Mouse (Mus musculus) gastrocnemius, postnatal 4 days (tissue): ENCODE results near the gene Zfp651. TPM values are rescaled to one million over a fixed set of nuclear protein-coding genes. Genes with fewer than 3 reads are reported as not detected.
A peak's percentile ranks its signal among the peaks of the same experiment; 100 is the strongest.

ENCODE experiments used
- DNase-seq, 2 experiments: peaks; one replicate each; pipeline ENCODE4 v3.0.0; 2021 to 2022; ENCODE audit warnings: low spot score in 2 of 2, mixed read lengths in 2 of 2
- long read RNA-seq, 2 experiments: library from polyadenylated mRNA; stranded (forward); transcript quantifications; one replicate each; pipeline ENCODE4 v2.0.0; 2021
- total RNA-seq, 2 experiments: library from RNA; stranded (reverse); gene quantifications; 2 replicates each; pipeline ENCODE4 v1.2.3; 2021

Zfp651 gene
- 10 to 100 TPM; 88.6 to 91.6 TPM for total RNA-seq
- long read RNA-seq, experiment 1, full-length matches to known transcripts = 13 of 56 reads
- long read RNA-seq, experiment 1, partial matches to known transcripts = 24 of 56 reads
- long read RNA-seq, experiment 1, other reads (novel, unspliced or antisense) = 19 of 56 reads
- long read RNA-seq, experiment 2, full-length matches to known transcripts = 52 of 112 reads
- long read RNA-seq, experiment 2, partial matches to known transcripts = 28 of 112 reads
- long read RNA-seq, experiment 2, other reads (novel, unspliced or antisense) = 32 of 112 reads

GRCm38 (mm10) chr9:121759091-121760081 is at the start of gene Zfp651:
Gene Zfp651 (plus strand): TSS chr9:121759330.
- DNase-seq = peak; percentile 59 to 77

DNA sequence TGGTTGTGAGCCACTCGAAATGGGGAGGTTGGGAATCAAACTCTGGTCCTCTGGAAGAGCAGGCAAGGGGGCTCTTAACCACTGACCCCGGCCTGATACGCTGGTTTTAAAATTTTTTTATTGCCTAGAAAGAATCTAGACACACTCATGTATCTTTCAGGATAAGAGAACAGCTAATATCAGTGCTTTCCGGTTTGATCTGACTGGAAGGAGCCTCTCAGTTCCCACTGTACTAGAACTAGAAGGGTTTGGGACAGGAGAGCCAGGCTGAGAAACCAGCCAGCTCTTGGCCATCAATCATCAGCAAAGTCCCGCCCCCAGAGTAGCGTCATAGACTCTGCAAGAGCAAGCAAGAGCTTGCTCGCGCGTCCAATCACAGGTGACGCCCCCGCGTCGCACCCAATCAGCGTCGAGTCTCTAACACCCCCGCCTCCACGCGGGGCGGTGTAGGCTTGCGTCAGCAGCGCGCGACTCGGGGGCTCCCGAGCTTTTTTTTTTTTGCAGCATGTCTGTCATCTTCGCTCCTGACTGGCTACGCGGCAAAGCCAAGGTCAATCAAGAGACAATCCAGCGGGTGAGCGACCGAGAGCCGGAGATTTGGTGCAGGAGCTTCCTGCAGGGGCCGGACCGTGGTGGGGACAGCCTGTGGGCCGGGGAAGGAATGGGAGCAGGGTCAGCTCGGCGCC is 49.1 kb upstream of the Zfp651 start, which contains the start of gene Ss18l2:
Gene Ss18l2, plus strand, starts transcription at position 432 of the 686 bp plus-strand sequence.
- DNase-seq = peak; percentile 94 to 99

DNA sequence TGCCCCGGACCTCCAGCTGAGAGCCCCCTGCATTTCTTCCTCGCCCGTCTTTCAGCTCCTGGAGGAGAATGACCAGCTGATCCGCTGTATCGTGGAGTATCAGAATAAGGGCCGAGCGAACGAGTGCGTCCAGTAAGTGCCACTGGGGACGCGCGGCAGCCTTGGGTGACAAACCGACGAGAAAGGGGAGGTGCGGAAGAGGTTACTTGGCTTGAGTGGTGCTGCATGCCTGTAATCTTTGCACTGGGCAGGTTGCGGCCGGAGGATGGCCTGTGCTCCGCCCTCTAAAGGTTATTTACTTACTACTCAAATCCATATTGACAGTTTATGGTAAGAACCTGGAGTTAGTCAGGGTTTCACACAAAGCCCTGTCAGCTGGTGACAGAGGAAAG is 48.5 kb upstream of the Zfp651 start:
- no peak for DNase-seq

DNA sequence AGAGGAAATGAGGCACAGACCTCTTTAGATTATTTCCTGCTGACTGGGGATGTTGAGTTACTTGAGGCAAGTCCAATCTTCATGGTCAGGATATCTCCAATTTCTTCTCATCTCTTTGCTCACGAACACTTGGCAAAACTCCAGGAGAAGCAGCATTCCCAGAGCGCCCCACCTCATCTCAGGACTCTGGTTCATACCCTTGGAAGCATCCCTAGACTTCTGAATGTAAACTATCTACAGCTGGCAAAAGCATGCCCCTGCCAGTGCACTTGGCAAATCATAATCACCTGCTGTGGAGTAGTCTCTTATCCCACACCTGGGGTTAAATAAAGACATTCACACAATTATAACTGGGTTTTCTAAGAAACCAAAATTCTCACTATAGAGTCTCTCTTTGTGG is 42.1 kb upstream of the Zfp651 start:
- DNase-seq = no peak

GRCm38 (mm10) chr9:121718070-121718705 is 40.9 kb upstream of the Zfp651 start:
- DNase-seq = no peak

- DNase-seq = peak; percentile 96 to 97
Measured at GRCm38 (mm10) chr9:121718792-121719318, 40.3 kb upstream of the Zfp651 start, which contains the start of gene Nktr. Gene Nktr (plus strand): TSS chr9:121719169.

DNA sequence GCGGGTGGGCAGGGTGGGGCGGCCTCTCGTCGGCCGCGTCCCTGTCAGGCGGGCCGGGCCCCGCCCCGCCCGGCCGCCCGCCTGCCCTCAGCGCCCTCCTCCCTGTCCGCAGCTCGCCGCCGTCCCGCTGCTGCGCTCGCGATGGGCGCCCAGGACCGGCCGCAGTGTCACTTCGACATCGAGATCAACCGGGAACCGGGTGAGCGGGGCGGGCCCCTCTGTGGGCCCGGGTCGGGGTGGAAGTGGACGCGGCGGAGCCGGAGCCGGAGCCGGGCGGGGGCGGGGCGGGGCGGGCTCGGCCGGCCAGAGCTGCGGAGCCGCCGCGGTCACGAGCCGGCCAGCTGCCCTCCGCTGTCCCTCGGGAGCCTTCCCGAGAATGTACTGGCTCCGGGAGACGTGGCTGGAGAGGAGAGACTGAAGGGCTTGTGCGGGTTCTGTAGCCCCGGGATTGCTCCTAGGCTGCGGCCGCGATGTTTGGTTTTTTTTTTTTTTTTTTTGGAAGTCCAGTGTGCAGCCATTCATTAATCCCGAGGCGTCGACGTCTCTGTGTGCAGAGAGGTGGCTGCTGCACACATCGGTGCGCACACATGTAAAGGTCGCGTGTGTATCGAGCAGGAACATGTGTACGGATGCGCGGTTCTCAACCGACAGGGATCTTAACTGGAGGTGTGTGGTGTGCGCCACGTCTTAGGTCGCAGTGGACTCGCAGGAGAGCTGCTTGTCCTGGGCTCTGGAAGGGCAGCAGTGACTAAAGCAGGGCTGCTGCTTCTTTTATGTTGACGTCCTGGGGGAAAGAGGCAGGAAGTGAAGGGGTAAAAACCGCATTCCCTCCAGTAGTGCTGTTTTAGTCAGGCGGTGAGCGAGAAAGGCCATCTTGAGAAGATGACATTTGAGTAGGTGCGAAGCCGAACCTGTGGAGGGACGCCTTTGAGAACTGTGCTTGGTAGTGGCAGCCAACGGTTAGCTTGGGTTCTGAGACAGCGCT is 39.5 kb upstream of the Zfp651 start:
- DNase-seq = peak in 1 of 2 experiments; percentile 55

- DNase-seq = no peak
Measured at GRCm38 (mm10) chr9:121740490-121740889, 18.6 kb upstream of the Zfp651 start.

DNA sequence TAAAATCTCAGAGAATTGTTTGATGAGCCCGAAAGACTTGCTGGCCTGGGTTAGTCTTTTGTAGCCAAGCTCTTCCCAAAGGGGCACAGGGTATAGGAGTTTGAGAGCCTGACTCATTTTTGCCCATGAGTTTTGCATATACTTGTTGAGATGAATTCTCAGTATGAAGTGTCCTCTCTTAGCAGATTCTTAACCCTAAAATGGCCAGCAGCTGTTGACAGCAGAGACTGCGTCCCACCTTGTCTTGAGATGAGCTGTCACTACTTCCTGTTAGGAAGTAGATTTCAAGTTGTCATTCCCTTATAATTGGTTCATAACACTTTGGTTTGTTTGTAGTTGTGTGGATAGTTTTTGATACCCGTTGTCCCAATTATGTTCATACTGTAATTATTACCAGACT is 18.0 kb upstream of the Zfp651 start:
- DNase-seq = no peak

- no peak for DNase-seq
Measured at GRCm38 (mm10) chr9:121744051-121744450, 15.1 kb upstream of the Zfp651 start.

- DNase-seq = no peak
Measured at GRCm38 (mm10) chr9:121752774-121753173, 6.4 kb upstream of the Zfp651 start.

- DNase-seq = no peak
Measured at GRCm38 (mm10) chr9:121754624-121755023, 4.5 kb upstream of the Zfp651 start.

GRCm38 (mm10) chr9:121756785-121757184 is 2.3 kb upstream of the Zfp651 start:
- peak in 1 of 2 experiments; percentile 13 for DNase-seq

DNA sequence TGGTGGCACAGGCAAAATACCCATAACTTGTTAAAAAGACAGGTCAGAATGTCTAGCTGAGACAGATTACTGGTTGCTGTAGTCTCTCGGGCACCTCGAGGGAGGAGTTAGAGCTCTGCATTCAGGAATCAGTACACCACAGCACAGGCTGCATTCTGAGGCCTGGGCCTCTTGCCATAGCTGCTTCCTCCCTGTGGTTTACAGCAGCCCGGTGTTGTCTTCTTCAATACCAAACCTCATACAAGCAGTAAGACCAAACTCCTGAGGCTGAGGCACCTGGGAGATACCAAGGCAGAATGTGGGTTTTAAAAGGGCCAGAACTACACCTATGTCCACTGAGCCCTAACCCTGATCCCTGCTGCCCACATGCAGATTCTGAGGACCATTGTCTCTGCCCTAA is 1.7 kb upstream of the Zfp651 start:
- DNase-seq = peak in 1 of 2 experiments; percentile 21

DNA sequence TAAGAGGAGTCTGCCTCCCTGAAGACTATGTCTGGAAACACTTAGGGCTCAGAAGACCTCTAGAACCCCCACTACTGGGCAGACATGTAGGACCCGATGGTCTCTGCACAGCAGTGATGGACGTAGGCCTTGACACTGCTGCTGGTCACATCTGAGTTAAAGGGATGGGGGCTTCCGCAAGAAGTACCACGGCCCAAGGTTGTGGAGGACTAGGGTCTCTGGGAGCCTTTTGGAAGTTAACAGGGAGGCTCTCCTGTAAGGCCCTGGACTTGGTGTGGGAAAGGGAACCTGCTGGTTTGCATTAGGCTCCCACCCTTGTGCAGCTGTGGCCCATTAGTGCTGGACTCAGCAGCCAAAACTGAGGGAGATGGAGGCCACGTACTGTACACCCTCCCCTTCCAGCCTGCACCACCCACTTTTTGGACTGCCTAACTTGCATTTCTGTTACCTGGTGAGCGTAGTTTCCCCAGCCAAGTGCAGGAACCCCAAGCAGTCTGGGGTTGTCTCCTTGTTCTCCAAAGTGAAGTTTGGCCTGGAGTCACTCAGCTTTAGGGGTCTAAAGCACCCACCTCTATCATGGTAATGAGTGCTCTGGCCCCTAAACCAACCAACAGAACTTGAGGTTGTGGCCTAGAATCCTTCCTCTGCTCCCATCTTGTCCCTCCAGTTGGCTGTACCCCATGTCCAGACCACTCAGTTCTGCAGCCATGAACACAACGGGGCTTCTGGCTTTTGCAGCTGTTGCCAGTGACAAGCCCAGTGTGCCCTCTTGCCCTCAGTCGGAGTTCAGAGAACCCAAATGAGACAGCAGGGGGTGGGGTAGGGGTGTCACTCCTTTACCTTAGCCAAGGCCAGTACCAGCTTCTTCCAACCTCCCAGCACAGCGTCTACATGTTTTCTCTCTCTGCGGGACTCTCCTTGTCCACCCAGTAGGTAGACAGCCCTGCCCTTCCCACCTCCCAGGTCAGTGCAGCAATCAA is 1.0 kb upstream of the Zfp651 start:
- peak; percentile 40 to 66 for DNase-seq

DNA sequence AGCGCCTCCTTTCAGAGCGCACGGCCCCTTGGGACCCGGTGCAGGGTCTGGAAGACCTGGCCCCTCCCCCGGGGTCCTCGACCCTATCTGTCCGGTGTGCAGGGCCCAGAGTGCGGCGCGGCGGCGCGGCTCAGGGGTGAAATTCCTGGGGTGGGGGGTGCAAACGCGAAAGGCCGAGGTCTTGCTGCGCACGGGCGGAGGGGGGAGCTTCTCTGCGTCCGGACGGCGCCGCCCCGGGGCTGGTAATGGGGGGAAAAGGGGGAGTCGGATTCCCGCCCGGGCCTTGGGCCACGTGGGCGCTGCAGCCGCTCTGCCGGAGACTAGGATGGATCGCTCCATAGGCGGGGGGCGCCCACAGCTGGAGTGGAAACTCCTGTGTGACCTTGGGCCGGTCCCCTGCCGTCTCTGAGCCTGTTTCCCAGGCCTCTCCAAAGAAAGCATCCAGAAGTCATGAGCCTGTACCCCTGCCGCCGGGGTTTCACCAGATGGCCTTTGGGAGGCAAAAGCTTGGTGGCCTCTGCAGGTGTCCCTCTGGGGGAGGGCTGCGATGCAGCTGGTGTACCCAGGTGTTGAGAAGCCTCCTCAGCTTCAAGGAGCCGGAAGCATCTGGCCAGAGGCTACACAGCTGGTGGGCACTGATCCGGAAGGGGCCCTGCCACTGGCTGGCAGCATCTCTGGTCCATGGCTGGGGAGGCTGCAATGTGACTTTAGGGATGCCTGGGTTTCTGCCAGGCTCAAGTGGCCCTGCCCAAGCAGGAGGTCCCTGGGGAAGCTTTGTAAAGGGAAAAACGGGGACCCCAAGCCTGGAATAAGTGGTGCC is 1.4 kb downstream of the Zfp651 start:
- DNase-seq = peak; percentile 85 to 90

- peak in 1 of 2 experiments; percentile 26 for DNase-seq
Measured at GRCm38 (mm10) chr9:121761091-121761665, 2.0 kb downstream of the Zfp651 start.
